Comparison of ENCODE assay signal across 29 mouse cellular contexts in the genomic region with DNA sequence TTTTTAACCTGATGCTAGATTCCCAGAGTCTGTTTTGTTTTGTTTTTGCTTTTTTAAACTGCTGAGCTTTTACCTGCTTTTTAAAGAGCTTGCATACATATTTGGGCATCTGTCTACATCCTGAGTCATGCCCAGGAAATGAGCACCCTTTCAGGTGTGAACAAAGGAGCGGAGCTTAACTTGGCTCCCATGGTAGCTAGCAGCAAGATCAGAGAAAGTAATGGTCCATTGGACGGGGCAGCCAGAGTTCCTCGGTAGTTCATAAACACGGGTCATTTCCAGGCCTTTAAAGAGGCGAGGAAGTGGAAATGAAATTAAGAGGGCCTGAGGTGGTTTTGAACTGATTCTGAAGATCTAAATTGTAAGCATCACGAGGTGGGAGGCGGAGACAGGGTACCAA. TPM values are rescaled to one million over a fixed set of nuclear protein-coding genes. Genes with fewer than 3 reads are reported as not detected.
DNase-seq lines count a peak whose midpoint lies in the region; ATAC-seq and TF ChIP-seq lines count a peak whose summit lies in the region.
"Had no signal": no experiment of that assay in that cellular context is flagged by ENCODE, and none has a peak within 500 bp of the region (broad histone marks: within the 10 kb centered on the region; RNA-seq: fewer than 3 reads in every experiment).

No protein-coding gene starts in this region.

- no peak for DNase-seq in kidney, adult 11 months
- peak; percentile 52 for DNase-seq in CD4-positive, CD25-positive, alpha-beta regulatory T cell, adult 2 months (ENCODE audit: low read depth, low spot score)
- peak; percentile 37 to 48 for DNase-seq in natural killer cell, adult 2 months (ENCODE audit: low spot score in 2 of 2)
- no peak for DNase-seq in limb, embryonic 10.5 days (ENCODE audit: low spot score)
- no peak for DNase-seq in left cerebral cortex, adult 2 months (ENCODE audit: extremely low spot score in 1 of 2, low spot score in 2 of 2)
- DNase-seq: adrenal gland, adult 2 months; adrenal gland, postnatal 36 days; cerebellum, adult 8-10 months; cerebellum, postnatal 25 days; kidney, postnatal 14 days; lung, postnatal 36 days; retina, postnatal 1 day; right cerebral cortex, postnatal 25 days; thymus, adult 18-20 months; thymus, postnatal 4 days had no signal

- intact Hi-C loops in left cerebral cortex, adult 2 months (cut with DNase I) = loop anchor here (5.0 kb wide), 1 partner anchor 53 kb away; no protein-coding TSS in a partner anchor

- 0 out of 2 replicates have a peak overlapping the region, but pooled peaks have one; percentile 34 for H3K27ac ChIP-seq in kidney, embryonic 16.5 days (ENCODE audit: low read length)
- H3K27ac ChIP-seq in limb, embryonic 10.5 days = no peak overlapping the region
- no peak overlapping the region for H3K27ac ChIP-seq in left cerebral cortex, adult 2 months
- H3K27ac ChIP-seq: embryonic facial prominence, embryonic 10.5 days; embryonic facial prominence, embryonic 15.5 days; forebrain, embryonic 13.5 days; limb, embryonic 13.5 days; lung, embryonic 15.5 days; midbrain, embryonic 12.5 days; stomach, postnatal 0 days had no signal

- no peak overlapping the region for H3K9ac ChIP-seq in kidney, embryonic 16.5 days (replicated peaks; ENCODE audit: low read length)
- H3K9ac ChIP-seq: embryonic facial prominence, embryonic 15.5 days; forebrain, embryonic 13.5 days; limb, embryonic 13.5 days; lung, embryonic 15.5 days; midbrain, embryonic 12.5 days had no signal

- TF ChIP-seq CTCF in left cerebral cortex, adult 2 months (IDR thresholded peaks at IDR 0.05) = no peak

- peaks cover 5% of the 10 kb centered on the region; the same call in 1 of the 2 replicates for H3K9me3 ChIP-seq in kidney, embryonic 16.5 days (ENCODE audit: low read length)
- no peaks in the 10 kb centered on the region for H3K9me3 ChIP-seq in limb, embryonic 10.5 days (replicated peaks)
- H3K9me3 ChIP-seq: embryonic facial prominence, embryonic 10.5 days; embryonic facial prominence, embryonic 15.5 days; forebrain, embryonic 13.5 days; limb, embryonic 13.5 days; lung, embryonic 15.5 days; megakaryocyte, embryonic 14.5 days; midbrain, embryonic 12.5 days had no signal

- H3K27me3 ChIP-seq in kidney, embryonic 16.5 days (ENCODE audit: insufficient read depth, low read length) = no peaks in the 10 kb centered on the region
- H3K27me3 ChIP-seq in limb, embryonic 10.5 days (ENCODE audit: low read depth, poor library complexity, severe bottlenecking) = no peaks in the 10 kb centered on the region
- H3K27me3 ChIP-seq: embryonic facial prominence, embryonic 15.5 days; forebrain, embryonic 13.5 days; limb, embryonic 13.5 days; lung, embryonic 15.5 days; megakaryocyte, embryonic 14.5 days; midbrain, embryonic 12.5 days had no signal

- peak; percentile 54; the same call in 1 of the 2 replicates for ATAC-seq in kidney, embryonic 16.5 days (ENCODE audit: low FRiP score, low TSS enrichment)
- ATAC-seq in activated CD4-positive, CD25-positive, alpha-beta regulatory T cell, adult 4 months = peak; percentile 67
- ATAC-seq: forebrain, embryonic 13.5 days; hindbrain, embryonic 16.5 days; intestine, embryonic 16.5 days had no signal

- 26% methylated on average over 7 of the region's 7 CpGs for WGBS in kidney, embryonic 16.5 days
- WGBS in limb, embryonic 10.5 days = 73% methylated on average over 7 of the region's 7 CpGs

- no peak overlapping the region for H3K4me2 ChIP-seq in kidney, embryonic 16.5 days (replicated peaks; ENCODE audit: low read depth, low read length)
- H3K4me2 ChIP-seq: embryonic facial prominence, embryonic 15.5 days; forebrain, embryonic 13.5 days; limb, embryonic 13.5 days; liver, embryonic 11.5 days; lung, embryonic 15.5 days; midbrain, embryonic 12.5 days had no signal

- H3K4me3 ChIP-seq in kidney, embryonic 16.5 days (ENCODE audit: low read length) = no peak overlapping the region
- H3K4me3 ChIP-seq in limb, embryonic 10.5 days = no peak overlapping the region
- H3K4me3 ChIP-seq in left cerebral cortex, adult 2 months = no peak overlapping the region
- H3K4me3 ChIP-seq: embryonic facial prominence, embryonic 10.5 days; embryonic facial prominence, embryonic 15.5 days; forebrain, embryonic 13.5 days; limb, embryonic 13.5 days; lung, embryonic 15.5 days; megakaryocyte, embryonic 14.5 days; midbrain, embryonic 12.5 days; myocyte had no signal

- H3K36me3 ChIP-seq in kidney, embryonic 16.5 days (ENCODE audit: insufficient read depth, low read length) = peaks cover 7% of the 10 kb centered on the region; the same call in 1 of the 2 replicates
- no peaks in the 10 kb centered on the region for H3K36me3 ChIP-seq in limb, embryonic 10.5 days
- H3K36me3 ChIP-seq: embryonic facial prominence, embryonic 10.5 days; embryonic facial prominence, embryonic 15.5 days; lung, embryonic 15.5 days; midbrain, embryonic 12.5 days had no signal

- peaks cover 11% of the 10 kb centered on the region for H3K4me1 ChIP-seq in kidney, embryonic 16.5 days (ENCODE audit: insufficient read depth, low read length)
- H3K4me1 ChIP-seq in limb, embryonic 10.5 days = peaks cover 3% of the 10 kb centered on the region; the same call in 1 of the 2 replicates
- H3K4me1 ChIP-seq: embryonic facial prominence, embryonic 15.5 days; forebrain, embryonic 13.5 days; limb, embryonic 13.5 days; lung, embryonic 15.5 days; midbrain, embryonic 12.5 days had no signal

RNA-seq across cellular contexts. Expression of a gene that starts 38.0 kb away (rescaled TPM):
- polyA plus RNA-seq in kidney, embryonic 16.5 days (2015; fragmentation: Nextera tagmentation; extraction: Ambion mirVana) = 8.0 and 12.0 TPM in 2 replicates
- 10 to 100 TPM; 31.3 to 32.5 TPM for polyA plus RNA-seq in activated CD4-positive, CD25-positive, alpha-beta regulatory T cell, adult 4 months (2017; shearing (Covaris generic))
- polyA plus RNA-seq in limb, embryonic 10.5 days (2016; fragmentation: Nextera tagmentation; extraction: Ambion mirVana) = 11.9 and 15.3 TPM in 2 replicates
- 10 to 100 TPM; 27.6 to 31.8 TPM for total RNA-seq in left cerebral cortex, adult 2 months (2021)

Comparison
In these comparisons a context has a peak if more than half of its experiments do, and no peak if none do; other contexts are left out.
1. DNase-seq: peak in CD4-positive, CD25-positive, alpha-beta regulatory T cell, adult 2 months (single experiment) and natural killer cell, adult 2 months (2 of 2); none in kidney, adult 11 months (single experiment), limb, embryonic 10.5 days (single experiment) and left cerebral cortex, adult 2 months (0 of 2).